Mouse (Mus musculus) right cerebral cortex, adult 2 months (tissue): ENCODE results near the gene Sox5.

Experiments
- DNase-seq, 2 experiments: peaks; one replicate each; pipeline ENCODE4 v3.0.0; 2021 to 2022; ENCODE audit warnings: low spot score in 2 of 2

The Sox5 gene

DNA sequence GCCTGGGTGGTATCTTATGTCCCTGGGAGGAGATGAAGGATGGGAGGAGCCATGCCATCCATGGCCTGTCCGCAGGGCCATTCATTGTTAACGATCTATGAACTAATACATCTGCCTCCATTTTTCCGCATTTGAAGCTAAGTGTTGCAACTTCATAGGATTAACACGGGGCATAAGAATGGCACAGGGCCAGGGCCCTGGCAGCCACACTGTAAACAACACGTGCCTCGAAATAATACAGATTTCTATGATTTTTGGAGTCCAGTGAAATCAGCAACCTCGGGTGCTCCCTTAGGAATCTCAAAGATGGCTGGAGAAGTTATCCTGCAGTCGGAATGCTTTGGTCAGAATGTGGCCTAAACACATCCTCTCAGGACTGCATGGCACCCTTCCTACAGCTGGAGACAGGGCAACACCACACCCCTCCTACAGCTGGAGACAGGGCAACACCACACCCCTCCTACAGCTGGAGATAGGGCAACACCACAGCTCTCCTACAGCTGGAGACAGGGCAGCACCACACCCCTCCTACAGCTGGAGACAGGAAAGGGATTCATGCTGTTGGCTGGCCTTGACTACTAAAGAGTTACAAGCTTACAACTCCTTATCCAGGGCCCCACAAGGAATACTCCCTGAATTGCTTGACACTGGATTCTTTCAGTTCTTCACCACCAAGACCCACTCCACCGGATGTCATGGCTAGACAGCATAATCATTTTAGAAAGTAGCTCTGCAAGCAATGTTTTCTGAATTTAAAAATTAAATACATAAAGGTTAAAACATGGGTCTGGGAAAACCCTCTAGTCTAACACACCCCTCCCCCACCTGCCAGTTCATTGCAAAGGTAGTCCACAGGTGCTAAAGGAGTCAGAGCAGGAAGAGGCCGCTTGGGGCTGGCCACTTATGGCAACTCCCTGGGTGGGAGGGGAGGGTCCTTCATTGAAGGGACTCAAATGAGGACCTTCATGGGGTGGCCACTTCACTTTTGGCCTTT, 122.4 kb downstream of the Sox5 start:
- DNase-seq: no peak

DNA sequence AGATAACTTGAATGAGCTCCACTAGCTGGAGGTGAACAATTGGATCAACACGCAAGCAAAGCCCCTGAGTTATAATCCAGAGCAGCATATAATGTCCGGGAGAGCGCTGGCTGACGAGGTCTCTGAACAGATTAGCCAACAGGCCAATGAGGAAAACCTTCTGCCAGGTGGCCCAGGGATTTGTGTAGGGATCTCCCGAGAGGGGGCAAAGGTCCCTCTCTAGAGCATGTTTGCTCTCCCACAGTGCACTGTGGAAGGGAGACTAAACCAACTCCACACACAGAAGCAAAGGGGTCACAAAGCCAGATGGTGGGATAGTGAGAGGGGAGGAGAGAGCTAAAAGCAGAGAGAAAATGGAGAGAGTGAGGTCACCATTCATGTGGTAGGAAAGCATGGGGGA, 128.9 kb downstream of the Sox5 start:
- no peak for DNase-seq

DNA sequence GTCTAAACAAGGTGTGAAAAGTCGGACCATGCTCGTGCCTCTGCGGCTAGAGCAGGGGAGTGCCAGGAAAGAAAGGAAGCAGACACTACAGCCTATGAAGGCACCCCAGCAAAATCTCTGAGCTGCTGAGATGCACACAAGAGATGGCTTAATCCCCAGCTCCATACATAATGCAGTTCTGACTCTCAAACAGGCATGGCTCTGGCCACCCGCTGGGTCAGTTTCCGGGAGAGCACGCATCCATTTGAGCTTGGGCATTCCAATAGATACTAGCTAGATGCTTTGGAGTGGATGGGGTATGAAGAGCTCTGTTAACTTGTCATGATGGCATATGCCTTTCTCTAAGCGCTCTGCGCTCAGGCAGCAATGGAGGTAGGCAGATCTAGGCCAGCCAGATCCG, 132.9 kb downstream of the Sox5 start:
- no peak for DNase-seq

DNA sequence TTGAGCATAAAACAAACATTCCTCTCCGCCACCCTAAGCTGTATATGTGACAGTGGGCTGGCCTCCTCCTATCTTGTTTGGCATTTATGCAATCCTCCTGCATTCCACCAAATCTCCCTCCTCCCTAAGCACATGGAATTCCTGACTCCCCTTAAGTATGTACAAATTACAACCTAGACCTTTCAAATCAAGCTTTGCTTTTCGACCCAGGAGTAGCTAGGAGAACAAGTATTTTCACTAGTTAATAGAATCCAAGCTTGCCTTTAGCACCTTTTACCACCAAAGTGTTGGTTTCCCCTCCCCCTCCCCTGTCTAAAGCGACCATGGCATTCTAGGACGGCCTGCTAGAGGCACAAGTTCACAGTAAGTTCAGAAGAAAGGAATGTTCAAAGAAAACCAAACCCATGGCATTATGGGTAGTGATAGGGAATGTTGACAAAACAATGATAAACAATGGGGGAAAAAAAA, 133.6 kb downstream of the Sox5 start:
- DNase-seq: no peak

DNA sequence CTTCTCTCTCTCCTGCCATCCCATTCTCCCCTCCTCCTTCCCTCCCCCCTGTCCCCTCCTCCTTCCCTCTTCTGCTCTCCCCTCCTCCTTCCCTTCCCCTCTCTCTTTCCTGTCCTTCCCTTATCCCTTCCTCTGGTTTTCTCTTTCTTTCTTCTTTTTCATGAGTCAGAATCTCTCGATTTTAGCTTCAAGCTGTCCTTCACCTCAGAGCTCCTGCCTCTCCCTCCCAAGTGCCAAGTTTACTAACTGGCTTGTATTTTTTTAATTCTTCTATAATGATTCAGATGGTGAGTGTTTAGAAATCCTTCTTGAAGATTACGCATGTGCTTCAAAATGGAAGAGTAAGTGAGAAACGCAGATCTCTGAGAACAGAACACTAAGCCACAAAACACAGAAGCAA, 135.4 kb downstream of the Sox5 start:
- DNase-seq: no peak

DNA sequence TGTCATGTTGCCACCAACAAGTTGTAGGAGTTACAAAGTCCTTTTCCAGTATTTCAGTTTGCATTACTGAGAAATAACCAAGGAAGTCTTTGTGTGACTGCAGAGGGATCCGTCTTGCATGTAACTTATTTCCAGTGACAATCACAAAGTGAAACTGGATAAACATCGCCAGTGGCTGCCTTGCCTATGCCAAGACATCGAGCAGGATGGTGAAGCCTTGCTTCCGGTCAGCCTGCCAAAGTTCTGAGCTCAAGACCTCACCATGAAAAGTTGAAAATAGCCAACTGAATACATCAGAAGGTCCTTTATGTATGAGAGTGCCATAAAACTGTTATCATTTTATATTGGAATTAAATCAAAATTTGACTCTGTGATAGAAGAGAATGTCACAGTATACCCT, 136.0 kb downstream of the Sox5 start:
- no peak for DNase-seq

DNA sequence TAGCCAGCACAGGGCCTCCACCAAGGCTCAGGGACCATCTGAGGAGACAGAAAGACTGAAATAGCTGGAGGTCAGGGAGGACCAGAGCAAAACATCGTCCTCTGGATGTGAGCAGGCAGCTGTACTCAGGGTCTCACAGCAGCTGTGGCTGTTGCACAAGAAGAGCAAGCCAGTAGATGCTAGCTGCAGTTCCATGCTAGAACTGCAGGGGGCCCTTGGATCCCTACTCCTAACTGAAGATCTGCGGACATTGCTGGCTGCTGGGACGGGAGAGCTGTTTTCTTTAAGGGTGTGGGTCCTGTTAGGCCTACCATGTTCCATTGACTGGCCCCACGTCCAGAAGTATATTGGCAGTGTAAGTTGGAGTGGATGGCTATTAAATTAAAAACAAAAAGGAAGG, 137.1 kb downstream of the Sox5 start:
- no peak for DNase-seq

DNA sequence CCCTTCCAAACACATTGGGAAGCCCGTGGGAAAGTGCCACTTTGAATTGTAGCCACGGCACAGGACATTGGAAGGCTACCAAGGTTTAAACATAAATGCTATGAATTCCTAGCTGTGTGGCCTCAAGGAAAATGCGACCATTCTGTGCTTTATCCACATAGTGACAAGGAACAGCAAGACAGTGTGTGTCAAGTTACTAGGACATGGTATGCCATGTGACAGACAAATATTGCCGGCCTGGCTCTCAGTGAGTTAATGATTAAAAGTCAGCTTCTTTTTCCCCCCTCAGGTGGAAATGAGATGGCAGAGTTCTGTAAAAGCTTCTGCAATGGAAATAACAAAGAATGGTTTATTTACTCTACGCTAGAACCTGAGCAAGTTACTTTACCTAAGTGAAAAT, 138.2 kb downstream of the Sox5 start:
- DNase-seq: no peak

DNA sequence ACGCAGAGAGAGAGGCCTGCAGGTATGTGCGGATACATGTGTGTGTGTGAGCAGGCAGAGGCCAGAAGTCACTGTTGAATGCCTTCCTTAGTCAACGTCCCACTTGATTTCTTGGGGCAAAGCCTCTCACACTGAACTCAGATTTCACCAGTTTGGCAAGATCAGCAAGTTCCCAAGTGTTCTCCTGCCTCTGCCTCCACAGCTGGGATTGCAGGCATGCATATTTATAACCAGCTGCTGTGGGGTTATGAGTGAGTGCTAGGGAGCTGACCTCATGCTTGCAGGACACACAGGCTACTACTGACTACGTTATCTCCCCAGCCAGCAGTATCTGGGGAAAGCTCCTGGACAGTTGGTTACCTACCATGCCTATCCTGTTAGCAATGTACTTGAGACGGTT, 139.9 kb downstream of the Sox5 start:
- no peak for DNase-seq

DNA sequence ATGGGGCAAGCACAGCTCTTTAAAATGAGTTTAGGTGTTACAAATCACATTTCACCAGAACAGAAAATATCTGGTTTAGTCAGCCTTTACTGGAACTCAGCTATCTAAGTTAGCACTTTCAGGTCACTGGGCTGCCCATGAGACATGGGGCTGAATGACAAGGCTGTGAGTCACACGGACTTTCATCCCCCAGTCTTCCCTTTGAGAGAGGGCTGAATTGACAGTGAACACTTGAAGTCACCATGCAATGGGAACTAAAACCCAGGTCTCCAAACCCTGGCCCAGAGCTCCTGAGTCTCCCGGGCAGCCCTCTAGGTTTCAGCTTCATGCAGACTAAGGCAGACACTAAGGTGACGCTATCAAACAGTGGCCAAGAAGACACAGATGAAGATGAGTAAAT, 141.2 kb downstream of the Sox5 start:
- no peak for DNase-seq

DNA sequence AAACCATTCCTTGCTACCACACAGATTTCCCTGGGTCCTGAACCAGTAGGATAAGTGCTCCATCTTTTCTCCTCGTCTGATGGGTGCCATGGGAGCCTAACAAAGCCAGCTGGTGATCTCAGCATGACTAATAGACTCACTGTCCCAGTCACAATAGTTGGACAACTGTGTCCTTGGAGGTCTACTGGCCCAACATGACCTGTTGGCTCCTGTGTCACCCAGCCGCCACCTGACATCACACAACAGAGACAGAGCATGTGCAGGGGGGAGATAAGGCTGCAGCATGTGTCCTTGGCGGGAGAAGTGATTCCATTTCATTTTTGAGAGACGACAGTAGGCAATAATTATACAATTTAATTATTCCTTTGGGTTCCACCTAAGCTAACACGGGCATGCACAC, 143.2 kb downstream of the Sox5 start:
- DNase-seq: no peak

DNA sequence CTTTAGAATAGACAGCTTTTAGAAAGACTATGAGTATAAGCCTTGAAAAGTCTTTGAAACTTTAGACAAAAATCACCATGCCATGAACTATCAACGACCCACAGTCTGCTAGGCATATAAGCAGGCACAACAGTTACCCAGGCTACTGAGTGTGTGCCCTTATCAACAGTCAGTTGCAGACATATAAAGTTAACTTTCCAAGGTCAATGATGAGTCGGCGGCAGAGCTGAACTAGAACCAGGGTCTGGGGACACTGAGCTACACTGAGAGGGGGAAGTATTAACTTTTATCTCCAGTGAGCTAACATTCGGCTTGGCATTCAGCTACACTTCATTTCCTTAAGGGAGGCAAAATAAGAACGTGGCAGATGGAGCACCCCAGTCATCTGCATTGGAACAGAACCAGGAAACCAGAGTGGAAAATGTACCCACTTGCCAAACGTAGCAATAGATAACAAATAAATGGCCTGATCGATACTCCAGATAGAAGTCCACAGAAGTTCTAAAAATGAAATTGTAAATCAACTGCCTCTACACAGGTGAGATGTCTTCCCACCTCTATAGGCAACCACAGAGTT, 154.2 kb downstream of the Sox5 start:
- no peak for DNase-seq

DNA sequence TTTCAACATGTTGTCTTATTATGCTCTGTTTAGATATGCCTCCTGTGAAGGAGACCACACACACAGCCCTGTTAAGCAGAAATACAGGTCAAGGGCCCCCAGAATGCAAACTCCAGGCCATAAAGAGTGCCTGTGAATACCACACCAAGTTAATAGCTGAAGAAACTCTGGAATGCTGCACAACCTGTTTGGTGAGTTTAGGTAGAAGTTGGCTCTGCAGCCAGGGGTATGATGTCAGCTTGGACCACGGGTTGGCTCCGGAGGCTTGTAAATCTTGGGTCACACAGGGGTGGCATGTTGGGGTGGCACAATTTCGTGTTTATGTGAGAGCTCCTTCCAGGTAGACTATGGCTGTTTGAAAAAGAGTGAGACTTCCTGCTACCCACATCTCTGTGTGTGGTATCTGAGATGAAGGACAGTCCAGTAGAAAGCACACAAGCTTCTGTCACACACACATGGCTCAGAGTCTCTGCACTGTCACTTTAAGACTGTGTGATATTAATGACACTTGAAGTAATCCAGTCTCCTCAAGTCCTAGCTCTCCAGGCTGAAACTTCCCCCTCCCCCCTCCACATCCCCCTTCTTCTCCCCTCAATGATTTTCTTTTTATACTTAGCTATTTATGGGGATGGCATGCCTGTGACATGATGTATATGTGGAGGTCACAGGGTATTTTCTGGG, 160.5 kb downstream of the Sox5 start:
- no peak for DNase-seq

DNA sequence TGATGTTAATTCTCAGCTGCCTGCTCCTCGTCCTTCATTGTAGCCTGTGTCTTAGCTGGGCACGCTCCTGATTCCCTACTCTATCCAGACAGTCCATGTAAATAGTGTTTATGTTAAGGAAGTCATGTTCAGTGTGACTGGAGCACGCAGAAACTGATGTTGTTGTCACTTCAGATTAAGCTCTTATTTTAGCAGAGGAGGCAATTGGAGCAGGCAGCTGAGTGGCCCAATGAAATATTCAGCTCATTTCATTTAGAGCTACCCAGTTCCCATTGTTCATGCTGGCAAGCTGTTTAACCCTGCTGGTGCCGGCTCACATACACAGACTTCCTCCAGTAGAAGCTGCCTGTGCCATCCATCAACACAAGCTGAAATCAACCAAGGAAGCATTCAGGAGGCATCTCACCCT, 170.4 kb downstream of the Sox5 start:
- no peak for DNase-seq

DNA sequence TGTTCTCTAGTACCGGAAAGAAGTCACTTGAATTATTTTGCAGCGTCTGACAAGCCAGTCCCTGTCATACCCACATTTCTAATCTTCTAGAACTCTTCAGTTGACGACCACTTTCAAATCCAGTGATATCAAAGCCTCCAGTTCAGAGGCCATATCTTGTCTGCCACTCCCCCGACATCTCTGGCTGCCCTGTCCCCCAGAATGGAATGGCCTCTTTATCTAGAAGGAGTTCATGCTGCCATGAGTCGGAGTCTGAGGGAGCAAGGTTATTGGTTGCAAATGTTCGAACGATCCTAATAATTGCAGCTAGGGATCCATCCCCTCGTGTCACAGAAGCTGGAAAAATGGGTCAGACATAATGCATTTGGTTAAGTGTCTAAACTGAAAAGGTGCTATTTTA, 170.9 kb downstream of the Sox5 start:
- DNase-seq: no peak

DNA sequence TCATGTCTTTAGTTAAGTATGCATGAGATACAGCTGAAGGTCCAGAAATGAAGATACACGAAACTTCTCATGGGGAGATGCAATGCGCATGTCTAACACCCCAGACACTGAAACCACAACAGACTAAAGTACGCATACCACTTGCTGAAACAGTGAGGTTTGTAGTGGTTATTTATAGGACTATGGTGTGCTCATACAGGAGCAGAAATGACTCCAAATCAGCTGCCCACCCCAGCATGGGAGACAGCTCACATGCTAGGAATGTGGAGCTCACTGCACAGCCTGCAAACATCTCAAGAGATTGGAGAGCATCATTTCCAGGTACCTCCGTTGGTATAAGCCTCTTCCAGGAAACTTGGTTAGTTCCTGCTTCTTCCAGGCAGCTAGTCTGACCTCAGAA, 178.9 kb downstream of the Sox5 start:
- no peak for DNase-seq

DNA sequence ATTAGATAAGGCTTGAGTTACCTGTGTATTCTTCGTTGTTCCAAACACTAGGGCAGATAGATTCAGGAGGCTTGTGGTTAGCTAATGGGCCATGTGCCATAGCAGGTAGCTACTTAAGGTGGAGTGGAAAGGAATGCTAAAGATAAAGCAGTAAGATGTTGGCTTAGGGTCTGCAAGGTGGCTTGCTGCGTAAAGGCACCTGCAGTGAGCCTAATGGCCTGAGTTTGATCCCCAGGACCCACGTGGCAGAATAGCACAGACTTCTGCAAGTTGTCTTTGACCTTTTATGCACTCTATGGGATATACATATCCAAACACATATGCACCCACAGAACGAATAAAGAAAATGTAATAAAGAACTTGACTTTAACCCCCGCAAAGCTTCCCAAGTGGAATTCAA, 181.4 kb downstream of the Sox5 start:
- DNase-seq: no peak

DNA sequence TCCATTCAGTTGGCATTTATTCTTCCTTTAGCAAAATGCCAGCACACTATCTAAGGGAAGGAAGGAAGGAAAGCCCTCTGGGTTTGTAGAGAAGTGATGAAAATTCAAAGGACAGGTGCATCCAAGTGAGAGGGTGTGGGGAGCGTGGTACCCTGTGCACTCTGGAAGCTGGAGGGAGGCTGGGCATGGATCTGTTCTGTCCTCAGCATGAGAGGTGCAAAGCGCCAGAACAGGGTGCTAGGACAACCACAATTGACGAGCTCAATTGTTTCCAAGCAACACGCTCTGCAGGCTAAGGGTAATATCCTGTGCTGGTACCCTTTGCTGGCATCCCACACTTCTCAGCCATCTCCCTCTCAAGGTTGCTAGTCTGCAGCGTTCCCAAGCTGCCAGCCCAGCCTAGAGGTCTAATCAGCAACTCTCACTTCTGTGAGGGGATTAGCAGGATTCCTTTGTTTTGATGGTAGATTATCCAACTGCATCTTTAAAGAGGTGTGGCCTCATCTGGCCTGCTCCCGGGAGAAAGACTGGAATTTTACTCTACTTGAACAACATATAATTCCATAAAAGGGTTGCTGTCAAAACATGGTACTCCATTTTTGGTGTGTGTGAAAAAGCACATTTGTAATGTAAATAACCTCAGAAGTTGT, 183.3 kb downstream of the Sox5 start:
- no peak for DNase-seq

DNA sequence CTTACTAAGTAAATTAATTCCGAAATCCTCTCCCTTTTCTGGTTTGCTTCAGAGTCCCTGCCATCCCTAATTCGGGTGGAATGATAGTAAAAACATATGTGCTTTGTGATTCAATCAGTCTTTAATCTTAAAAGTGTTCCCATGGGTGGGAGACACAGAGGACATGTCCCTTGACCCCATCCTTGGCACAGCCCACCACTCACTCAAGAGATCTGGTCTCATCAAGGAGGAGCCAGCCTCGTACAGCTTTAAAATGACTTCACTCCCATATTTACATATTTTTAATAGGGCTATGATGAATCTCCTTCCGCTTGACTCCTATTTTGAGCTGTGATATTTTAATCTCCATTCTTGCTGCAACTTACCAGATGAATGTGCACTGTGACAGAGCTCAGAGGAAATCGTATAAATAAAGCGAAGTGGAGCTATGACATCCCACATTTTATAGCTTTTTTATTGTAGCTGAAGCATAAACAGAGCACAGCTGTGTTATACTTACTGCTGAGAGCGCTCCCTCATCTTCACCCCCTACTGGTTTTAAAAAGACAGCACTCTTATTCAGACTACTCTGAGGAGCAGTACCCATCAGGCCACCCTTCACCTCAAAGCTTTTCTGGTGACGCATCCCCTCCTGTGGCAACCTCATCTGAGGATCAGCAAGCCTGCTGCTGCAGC, 185.1 kb downstream of the Sox5 start:
- peak; percentile 38 to 39 for DNase-seq

DNA sequence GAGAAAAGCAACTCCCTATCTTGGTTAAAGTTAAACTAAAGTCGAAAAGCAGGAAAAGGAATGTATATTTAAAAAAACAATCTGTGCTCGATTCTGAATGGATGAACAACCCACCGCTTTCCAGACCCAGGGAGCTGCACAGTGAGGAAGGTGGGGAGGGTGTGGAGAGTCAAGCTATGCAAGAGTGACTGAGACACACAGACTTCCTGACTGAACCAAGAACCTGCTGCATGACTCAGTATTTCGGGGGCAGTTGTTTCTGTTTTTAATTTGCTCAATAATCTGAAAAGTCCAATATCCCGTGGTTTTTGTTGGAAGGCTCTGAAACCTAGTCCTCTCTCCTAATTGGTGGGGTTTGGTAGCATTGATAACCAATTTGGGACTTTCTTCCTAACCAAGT, 196.9 kb downstream of the Sox5 start:
- no peak for DNase-seq

DNA sequence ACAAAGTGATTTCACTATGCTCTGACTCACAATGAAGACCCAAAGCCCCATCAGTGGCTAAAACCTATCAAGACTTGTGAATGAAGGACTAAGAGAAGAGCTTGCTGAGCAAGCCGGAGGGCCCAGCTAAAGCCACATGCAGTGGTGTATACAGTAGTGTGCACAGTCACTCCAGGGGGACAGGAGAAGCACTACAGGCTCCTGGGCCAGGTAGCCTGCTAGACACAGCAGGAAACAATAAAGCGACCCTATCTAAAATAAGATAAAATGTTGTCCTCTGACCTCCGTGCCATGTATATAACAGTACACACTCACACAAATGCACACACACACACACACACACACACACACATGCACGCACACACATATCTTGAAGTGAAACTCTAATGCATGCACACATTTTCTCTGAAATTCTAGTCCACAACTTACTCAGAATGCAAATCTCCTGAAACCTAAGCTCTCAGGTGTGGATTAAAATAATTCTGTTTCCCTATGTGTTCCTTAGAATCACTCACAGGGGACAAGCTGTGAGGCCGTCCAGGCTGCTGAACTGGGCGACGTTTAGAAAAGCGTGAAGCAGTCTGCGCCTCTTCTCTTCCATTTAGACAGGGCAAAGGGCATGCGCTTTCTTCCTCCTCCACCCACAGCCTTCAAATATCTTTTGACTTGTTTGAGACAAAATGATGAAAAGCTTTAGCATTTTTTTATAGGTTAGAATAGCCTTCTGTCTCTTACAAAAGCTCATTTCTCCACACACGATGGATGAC, 197.5 kb downstream of the Sox5 start:
- no peak for DNase-seq
